Mouse (Mus musculus): ENCODE measurements around the gene Prune1. TPM values are rescaled to one million over a fixed set of nuclear protein-coding genes. Genes with fewer than 3 reads are reported as not detected.

Gene Prune1
- polyA plus RNA-seq, 1 experiment from 2014 or later: 25.2 TPM

DNA sequence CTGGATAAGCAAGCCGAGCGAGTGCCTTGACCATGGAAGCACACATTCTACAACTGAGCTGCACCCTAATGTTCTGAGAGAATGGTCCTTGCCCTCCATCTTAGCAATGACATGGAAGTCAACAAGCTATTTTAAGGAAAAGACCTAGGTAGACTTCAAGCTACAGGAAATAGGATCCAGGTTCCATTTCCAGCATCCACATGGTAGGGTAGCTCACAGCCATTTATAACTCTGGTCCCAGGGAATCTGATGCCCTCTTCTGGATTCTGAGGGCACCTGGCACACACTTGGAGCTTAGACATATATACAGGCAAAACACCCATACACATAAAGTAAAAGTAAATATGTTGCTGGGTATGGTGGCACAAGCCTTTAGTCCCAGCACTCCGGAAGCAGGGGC, 15.8 kb downstream of the Prune1 start:
- H3K27ac ChIP-seq (replicated peaks): no peak overlapping the region
- peaks cover 78% of the 10 kb centered on the region for H3K36me3 ChIP-seq
- no peak for DNase-seq (ENCODE audit: low spot score)
- WGBS: 94% methylated on average over 3 of the region's 3 CpGs
- peaks cover 6% of the 10 kb centered on the region; the same call in 1 of the 2 replicates for H3K4me1 ChIP-seq
- no peaks in the 10 kb centered on the region for H3K9me3 ChIP-seq (replicated peaks)
- H3K27me3 ChIP-seq (ENCODE audit: low read depth, poor library complexity, severe bottlenecking): no peaks in the 10 kb centered on the region
- H3K4me3 ChIP-seq: no peak overlapping the region

DNA sequence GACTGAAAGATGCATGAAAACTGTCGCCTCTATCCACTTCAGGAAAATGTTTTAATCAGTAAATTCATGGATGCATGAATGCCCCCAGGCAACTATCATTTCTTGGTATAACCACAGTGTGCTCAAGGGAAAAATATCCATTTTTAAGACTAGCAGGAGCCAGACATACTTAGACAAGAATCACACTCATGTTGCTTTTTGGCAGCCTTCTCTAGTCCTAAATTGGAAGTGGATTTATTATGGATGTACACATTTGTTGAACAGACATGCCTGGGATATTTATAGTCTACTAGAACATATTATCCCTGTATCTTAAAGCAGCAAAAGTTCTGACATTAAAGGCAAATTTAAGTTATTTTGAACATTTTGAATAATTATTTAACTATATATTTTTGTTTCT, 17.2 kb downstream of the Prune1 start:
- Histone ChIP-seq H3K36me3 (peaks cover 91% of the 10 kb centered on the region), H3K27ac (replicated peaks) (no peak overlapping the region), H3K4me1 (peaks cover 6% of the 10 kb centered on the region; the same call in 1 of the 2 replicates), H3K4me3 (no peak overlapping the region), H3K27me3 (ENCODE audit: low read depth, poor library complexity, severe bottlenecking) (no peaks in the 10 kb centered on the region), H3K9me3 (replicated peaks) (no peaks in the 10 kb centered on the region)
- WGBS: 83% methylated on average over 1 of the region's 1 CpGs
- no peak for DNase-seq (ENCODE audit: low spot score)

DNA sequence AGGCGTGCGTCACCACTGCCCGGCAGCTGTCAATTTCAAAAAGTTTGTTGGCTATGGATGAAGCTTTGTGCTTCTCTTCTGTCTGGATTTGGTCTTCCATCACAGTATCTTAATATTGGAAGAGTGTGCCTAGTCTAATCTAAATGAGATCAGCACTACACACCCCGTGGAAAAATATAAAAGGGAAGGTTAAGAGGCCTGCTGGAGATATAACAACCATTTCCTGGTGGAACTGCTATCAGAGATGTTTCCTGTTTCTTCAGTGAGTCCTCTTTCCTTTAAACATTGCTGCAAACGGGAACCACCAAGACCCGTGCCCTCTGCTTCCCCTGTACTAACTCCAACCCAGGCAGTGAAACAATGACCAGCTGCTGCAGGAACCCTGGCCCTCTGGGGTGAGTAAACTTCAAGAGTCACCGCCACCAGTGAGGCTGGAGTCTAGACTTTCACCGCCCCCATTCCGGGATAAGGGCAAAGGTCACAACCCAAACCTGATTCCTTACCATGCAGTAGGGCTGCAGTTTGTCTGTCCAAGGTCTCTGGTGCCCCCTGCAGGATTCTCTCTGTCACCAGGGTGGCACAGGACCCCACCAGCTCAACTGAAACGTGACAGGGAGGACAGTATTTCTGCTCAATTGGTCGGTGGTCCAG, 18.7 kb downstream of the Prune1 start:
- WGBS: 47% methylated on average over 11 of the region's 11 CpGs
- DNase-seq (ENCODE audit: low spot score): peak; percentile 64

DNA sequence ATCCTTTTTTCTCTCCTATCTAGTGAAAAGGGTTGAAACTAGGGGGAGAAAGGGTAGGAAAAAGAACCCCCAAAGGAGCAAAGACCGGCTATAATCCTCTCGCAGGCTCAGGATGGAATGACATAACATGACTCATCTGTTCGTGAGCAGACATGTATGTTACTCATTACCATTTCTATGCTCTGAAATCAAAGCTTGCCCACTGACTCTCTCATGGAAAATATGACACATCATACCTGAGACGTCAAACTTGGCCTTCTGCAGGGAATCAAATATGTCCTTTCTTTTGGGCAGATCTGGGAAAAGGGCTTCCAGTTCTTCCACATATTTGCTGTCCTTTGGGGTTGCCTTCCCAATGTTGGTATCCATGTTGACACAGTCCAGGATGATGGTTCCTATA, 19.9 kb downstream of the Prune1 start:
- no peak for DNase-seq (ENCODE audit: low spot score)
- Histone ChIP-seq H3K36me3 (peaks cover 92% of the 10 kb centered on the region), H3K27ac (replicated peaks) (no peak overlapping the region), H3K27me3 (ENCODE audit: low read depth, poor library complexity, severe bottlenecking) (no peaks in the 10 kb centered on the region), H3K4me1 (peaks cover 6% of the 10 kb centered on the region; the same call in 1 of the 2 replicates), H3K4me3 (no peak overlapping the region), H3K9me3 (replicated peaks) (no peaks in the 10 kb centered on the region)
- 94% methylated on average over 4 of the region's 4 CpGs for WGBS

More for the DNA sequence above, 18.7 kb downstream of the Prune1 start:
- H3K36me3 ChIP-seq: peaks cover 92% of the 10 kb centered on the region
- H3K4me1 ChIP-seq: peaks cover 6% of the 10 kb centered on the region; the same call in 1 of the 2 replicates
- H3K4me3 ChIP-seq: no peak overlapping the region
- H3K27ac ChIP-seq (replicated peaks): no peak overlapping the region; the same call in 1 of the 2 replicates
- no peaks in the 10 kb centered on the region for H3K27me3 ChIP-seq (ENCODE audit: low read depth, poor library complexity, severe bottlenecking)
- no peaks in the 10 kb centered on the region for H3K9me3 ChIP-seq (replicated peaks)

DNA sequence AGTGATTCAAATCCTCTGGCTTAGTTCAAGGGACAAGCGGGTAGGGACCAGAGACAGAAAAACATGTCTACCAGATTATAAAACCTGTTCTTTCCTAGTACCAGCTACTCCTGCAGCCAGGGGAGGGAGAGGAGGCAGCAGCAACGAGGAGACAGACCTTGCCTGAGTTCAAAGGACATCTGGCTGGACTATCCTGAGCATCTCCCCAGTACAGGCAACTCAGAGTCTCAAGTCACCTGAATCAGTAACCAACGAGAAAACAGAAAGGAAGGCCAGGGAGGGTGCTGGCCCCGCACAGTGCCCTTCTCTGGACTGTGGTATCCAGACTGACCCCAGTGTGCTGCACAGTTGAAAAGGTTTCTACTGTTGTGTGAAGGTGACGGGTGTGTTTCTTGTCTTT, 24.9 kb downstream of the Prune1 start:
- 86% methylated on average over 5 of the region's 5 CpGs for WGBS
- peaks cover 96% of the 10 kb centered on the region for H3K36me3 ChIP-seq
- H3K4me1 ChIP-seq: no peaks in the 10 kb centered on the region
- no peak overlapping the region for H3K27ac ChIP-seq (replicated peaks)
- no peak for DNase-seq (ENCODE audit: low spot score)
- H3K9me3 ChIP-seq (replicated peaks): no peaks in the 10 kb centered on the region
- H3K4me3 ChIP-seq: no peak overlapping the region
- H3K27me3 ChIP-seq (ENCODE audit: low read depth, poor library complexity, severe bottlenecking): no peaks in the 10 kb centered on the region

DNA sequence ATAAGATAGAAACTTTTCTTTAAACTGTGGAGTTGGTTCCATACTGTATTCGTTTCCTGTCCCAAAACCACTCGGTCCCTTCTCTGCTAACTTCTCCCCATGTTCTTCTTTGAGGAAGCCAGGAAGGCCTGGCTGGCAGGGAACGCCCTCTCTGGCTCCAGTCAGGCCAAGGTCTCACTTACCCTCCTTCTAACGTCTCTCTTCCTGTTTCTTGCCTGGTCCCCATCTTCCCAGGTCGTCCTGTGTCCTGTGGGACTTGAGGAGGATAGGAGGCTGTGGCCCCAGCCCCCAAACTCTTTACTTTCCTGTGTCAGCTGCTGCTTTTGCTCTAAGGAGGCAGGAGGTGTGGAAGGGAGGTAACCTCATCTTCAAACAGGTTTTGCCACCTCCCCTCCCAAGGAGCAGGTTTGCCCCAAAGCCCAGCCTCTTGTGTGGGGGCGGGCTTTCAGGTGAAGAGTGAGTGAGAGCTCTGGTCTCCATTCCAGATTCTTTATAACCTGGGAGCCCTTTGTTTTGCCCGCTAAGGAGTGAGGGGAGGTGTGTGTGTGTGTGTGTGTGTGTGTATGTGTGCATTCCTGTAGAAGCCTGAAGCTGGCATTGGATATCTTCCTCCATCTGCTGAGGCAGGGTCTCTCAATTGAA, 31.0 kb downstream of the Prune1 start, which contains the start of gene Bnipl:
TSS of gene Bnipl (minus strand) at position 411 of the 642 bp plus-strand sequence.
- 59% methylated on average over 7 of the region's 7 CpGs for WGBS
- Histone ChIP-seq H3K4me1 (no peaks in the 10 kb centered on the region), H3K9me3 (replicated peaks) (no peaks in the 10 kb centered on the region), H3K27me3 (ENCODE audit: low read depth, poor library complexity, severe bottlenecking) (no peaks in the 10 kb centered on the region), H3K4me3 (no peak within 1 kb of the TSS), H3K27ac (replicated peaks) (no peak within 1 kb of the TSS), H3K36me3 (peaks cover 39% of the 10 kb centered on the region)
- DNase-seq (ENCODE audit: low spot score): no peak

DNA sequence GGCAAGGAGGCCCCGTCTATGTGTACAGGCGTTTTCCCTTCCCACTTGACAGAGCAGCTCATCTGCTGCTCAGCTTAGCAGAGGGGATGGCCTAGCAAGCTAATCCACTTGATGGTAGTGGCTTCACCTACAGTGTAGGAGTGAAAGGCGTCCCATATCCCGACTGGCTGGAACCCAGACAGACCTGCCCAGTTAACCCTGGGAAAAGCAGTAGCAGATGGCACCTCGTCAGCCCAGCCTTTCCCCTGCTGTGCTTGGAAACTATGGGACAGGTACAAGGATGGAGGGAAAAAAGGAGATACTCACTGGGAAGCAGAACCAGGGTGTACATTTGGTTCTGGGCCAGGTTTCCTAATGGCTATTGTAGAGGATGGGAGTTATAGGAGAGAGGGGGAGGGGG, 31.5 kb downstream of the Prune1 start:
- peaks cover 36% of the 10 kb centered on the region for H3K36me3 ChIP-seq
- H3K9me3 ChIP-seq (replicated peaks): no peaks in the 10 kb centered on the region
- WGBS: 82% methylated on average over 5 of the region's 5 CpGs
- DNase-seq (ENCODE audit: low spot score): no peak
- H3K4me3 ChIP-seq: no peak overlapping the region
- H3K4me1 ChIP-seq: no peaks in the 10 kb centered on the region
- no peaks in the 10 kb centered on the region for H3K27me3 ChIP-seq (ENCODE audit: low read depth, poor library complexity, severe bottlenecking)
- H3K27ac ChIP-seq (replicated peaks): no peak overlapping the region

DNA sequence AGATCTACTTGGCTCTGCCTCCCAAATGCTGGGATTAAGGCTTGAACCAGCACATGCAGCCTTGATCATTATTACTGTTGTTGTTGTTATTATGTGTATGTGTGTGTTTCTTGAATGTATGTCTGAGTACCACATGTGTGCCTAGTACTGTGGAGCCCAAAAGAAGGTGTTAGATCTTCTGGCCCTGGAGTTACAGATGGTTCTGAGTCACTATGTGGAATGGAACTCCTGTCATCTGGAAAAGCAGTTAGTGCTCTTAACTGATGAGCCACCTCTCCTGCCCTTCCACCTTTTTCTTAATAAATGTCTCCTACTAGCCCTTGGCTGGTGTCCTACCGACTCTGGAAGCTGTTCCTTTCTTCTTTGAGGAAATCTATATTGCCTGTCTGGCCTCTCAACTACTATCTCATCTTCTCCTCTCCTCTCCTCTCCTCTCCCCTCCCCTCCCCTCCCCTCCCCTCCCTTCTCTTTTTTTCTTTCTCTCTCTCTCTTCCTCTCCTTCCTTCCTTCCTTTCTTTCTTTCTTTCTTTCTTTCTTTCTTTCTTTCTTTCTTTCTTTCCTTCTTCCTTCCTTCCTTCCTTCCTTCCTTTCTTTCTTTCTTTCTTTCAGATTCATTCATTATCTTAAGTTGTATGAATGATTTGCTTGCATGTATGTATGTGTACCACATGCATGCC, 34.1 kb downstream of the Prune1 start:
- Histone ChIP-seq H3K4me1 (no peaks in the 10 kb centered on the region), H3K27ac (replicated peaks) (no peak overlapping the region), H3K9me3 (replicated peaks) (no peaks in the 10 kb centered on the region), H3K27me3 (ENCODE audit: low read depth, poor library complexity, severe bottlenecking) (no peaks in the 10 kb centered on the region), H3K36me3 (peaks cover 15% of the 10 kb centered on the region), H3K4me3 (no peak overlapping the region)
- WGBS: 70% methylated on average over 1 of the region's 1 CpGs
- DNase-seq (ENCODE audit: low spot score): no peak

DNA sequence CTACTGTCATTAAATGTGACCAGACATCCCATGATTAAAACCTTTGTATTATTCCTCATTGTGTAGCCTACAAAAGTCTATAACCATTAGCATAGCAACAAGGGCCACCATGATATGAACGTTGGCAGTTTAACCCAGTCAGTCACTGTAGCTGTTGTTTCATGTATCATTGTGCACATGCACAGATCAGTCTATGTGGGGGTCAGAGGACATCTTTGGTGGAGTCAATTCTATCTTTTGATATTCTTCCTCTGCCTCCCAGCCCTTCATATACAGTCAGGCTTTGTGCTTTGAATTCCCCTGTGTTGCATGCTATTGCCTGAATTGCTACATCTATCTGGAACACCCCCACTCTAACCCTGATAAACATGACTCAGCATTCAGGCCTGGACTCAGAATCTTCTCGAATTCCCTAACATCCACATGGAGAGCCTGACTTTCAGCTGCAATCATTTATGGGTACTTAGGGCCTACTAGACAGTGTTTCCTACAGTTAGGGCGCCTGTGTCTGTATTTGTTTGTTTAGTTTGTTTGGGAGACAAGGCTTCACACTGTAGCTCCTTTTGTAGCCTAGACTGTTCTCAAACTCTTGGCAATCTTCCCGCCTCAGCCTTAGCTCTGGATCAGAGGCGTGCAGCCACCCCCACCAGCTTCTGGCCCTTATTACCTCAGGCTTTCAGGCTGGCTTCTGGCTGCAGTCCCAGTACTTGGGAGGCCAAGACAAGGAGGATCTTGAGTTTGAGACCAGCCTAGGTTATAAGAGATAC, 35.2 kb downstream of the Prune1 start:
- Histone ChIP-seq H3K4me3 (no peak overlapping the region), H3K27me3 (ENCODE audit: low read depth, poor library complexity, severe bottlenecking) (no peaks in the 10 kb centered on the region), H3K27ac (replicated peaks) (no peak overlapping the region), H3K36me3 (peaks cover 8% of the 10 kb centered on the region; the same call in 1 of the 2 replicates), H3K9me3 (replicated peaks) (no peaks in the 10 kb centered on the region), H3K4me1 (no peaks in the 10 kb centered on the region)
- no peak for DNase-seq (ENCODE audit: low spot score)
- 86% methylated on average over 5 of the region's 5 CpGs for WGBS

DNA sequence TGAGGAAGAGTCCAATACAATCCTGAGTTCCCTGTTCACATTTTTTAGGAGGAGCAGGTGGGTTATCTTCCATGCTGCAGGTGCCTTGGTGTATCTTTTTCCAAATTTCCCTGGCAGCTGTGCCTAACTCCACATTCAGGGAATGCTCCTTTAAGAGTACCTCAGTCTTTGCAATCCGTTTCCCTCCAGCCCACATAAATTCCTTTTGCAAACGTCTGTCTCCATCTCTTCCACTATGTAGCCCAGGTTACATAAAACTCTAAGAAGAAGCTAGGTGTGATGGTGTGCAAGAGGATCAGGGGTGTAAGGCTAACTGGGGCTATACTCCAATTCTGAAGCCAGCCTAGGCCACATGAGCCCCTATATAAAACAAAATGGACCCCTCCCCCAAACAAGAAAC, 38.8 kb downstream of the Prune1 start:
- peaks cover 17% of the 10 kb centered on the region for H3K36me3 ChIP-seq
- WGBS: 84% methylated on average over 2 of the region's 2 CpGs
- no peaks in the 10 kb centered on the region for H3K9me3 ChIP-seq (replicated peaks)
- H3K27me3 ChIP-seq (ENCODE audit: low read depth, poor library complexity, severe bottlenecking): no peaks in the 10 kb centered on the region
- H3K4me1 ChIP-seq: peaks cover 13% of the 10 kb centered on the region
- H3K27ac ChIP-seq (replicated peaks): no peak overlapping the region
- no peak for DNase-seq (ENCODE audit: low spot score)
- H3K4me3 ChIP-seq: no peak overlapping the region

DNA sequence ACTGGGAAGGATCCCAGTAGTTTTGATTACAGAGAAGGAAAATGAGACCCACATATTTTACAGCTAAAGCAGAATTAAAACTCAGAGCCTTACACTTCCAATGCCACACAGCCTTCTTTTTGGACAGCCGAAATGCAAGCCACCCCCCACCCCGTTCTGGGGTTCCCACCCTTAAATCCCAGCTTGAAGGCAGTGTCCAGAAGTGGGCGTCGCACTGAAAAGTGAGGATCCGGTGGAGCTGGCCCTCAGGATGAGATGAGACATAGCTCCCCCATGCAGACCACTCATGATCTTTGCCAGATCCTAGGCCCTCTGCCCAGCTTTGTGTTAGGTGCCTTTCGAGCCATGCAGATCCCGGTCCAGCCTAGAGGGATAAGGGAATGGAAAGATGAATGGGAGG, 40.4 kb downstream of the Prune1 start, which contains the start of gene Gm128:
TSS of gene Gm128 (minus strand) at position 101 of the 400 bp plus-strand sequence.
- WGBS: 82% methylated on average over 7 of the region's 7 CpGs
- no peaks in the 10 kb centered on the region for H3K27me3 ChIP-seq (ENCODE audit: low read depth, poor library complexity, severe bottlenecking)

DNA sequence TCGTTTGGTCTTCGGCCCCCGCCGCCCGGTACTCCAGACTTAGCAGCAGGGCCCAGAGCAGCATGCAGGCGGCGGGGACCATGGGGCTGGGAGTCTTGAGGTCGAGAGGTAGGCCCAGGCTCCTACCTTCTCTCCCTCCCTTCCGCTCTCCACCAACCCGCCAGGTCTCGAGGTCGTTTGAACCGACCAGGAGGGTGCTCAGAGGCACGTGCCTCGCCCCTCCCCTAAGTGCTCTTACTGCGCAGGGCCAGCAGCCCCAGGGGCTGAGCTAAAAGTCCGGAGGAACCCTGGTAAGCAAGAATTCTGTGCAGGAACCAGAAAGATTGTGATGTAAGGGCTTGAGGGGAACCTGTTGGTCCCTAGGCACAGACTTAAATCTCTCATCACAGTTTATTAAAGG, 41.0 kb downstream of the Prune1 start:
- no peaks in the 10 kb centered on the region for H3K9me3 ChIP-seq (replicated peaks)
- H3K27ac ChIP-seq (replicated peaks): peak overlapping the region; percentile 46; the same call in 1 of the 2 replicates
- H3K4me3 ChIP-seq: peak overlapping the region; percentile 21
- H3K36me3 ChIP-seq: peaks cover 38% of the 10 kb centered on the region
- no peaks in the 10 kb centered on the region for H3K27me3 ChIP-seq (ENCODE audit: low read depth, poor library complexity, severe bottlenecking)
- peaks cover 13% of the 10 kb centered on the region for H3K4me1 ChIP-seq
- DNase-seq (ENCODE audit: low spot score): no peak
- 37% methylated on average over 17 of the region's 17 CpGs for WGBS

More for the DNA sequence above, 40.4 kb downstream of the Prune1 start, which contains the start of gene Gm128:
- peak within 1 kb of the TSS; percentile 46; the same call in 1 of the 2 replicates for H3K27ac ChIP-seq (replicated peaks)
- peaks cover 33% of the 10 kb centered on the region for H3K36me3 ChIP-seq
- H3K4me3 ChIP-seq: peak within 1 kb of the TSS; percentile 21
- DNase-seq (ENCODE audit: low spot score): no peak
- no peaks in the 10 kb centered on the region for H3K9me3 ChIP-seq (replicated peaks)
- H3K4me1 ChIP-seq: peaks cover 13% of the 10 kb centered on the region

All from midbrain, embryonic 10.5 days (tissue).